Mouse (Mus musculus): ENCODE measurements around the gene Tmem151a. TPM values are rescaled to one million over a fixed set of nuclear protein-coding genes. Genes with fewer than 3 reads are reported as not detected.

The Tmem151a gene
- total and polyA plus RNA-seq, 3 experiments: 2.6 to 3.3 (median 2.8) TPM

GRCm38 (mm10) chr19:5097521-5098362, 12.4 kb upstream of the Tmem151a start:
- H3K27me3 ChIP-seq (ENCODE audit: control insufficient read depth, insufficient read depth, low read length): no peaks in the 10 kb centered on the region
- TF ChIP-seq CTCF (IDR thresholded peaks at IDR 0.05): no peak
- no peak for TF ChIP-seq EP300 (IDR thresholded peaks at IDR 0.05; ENCODE audit: insufficient read depth, low read depth, low read length)
- TF ChIP-seq POLR2A (IDR thresholded peaks at IDR 0.05; ENCODE audit: insufficient read depth, low read depth, low read length): no peak
- DNase-seq: no peak
- H3K79me2 ChIP-seq (replicated peaks; ENCODE audit: control insufficient read depth, insufficient read depth, low read length): no peaks in the 10 kb centered on the region
- H3K36me3 ChIP-seq (ENCODE audit: control insufficient read depth, insufficient read depth, low read length): no peaks in the 10 kb centered on the region
- no peak overlapping the region for H3K27ac ChIP-seq
- H3K4me3 ChIP-seq: peak overlapping the region; percentile 40
- intact Hi-C loops (cut with DNase I): no loop called here
- peak overlapping the region; percentile 58 for H3K9ac ChIP-seq (ENCODE audit: low read depth, low read length)
- peaks cover 2% of the 10 kb centered on the region; the same call in 1 of the 2 replicates for H3K4me1 ChIP-seq (ENCODE audit: control insufficient read depth, insufficient read depth, low read length)
- WGBS: 6% methylated on average over 30 of the region's 31 CpGs

DNA sequence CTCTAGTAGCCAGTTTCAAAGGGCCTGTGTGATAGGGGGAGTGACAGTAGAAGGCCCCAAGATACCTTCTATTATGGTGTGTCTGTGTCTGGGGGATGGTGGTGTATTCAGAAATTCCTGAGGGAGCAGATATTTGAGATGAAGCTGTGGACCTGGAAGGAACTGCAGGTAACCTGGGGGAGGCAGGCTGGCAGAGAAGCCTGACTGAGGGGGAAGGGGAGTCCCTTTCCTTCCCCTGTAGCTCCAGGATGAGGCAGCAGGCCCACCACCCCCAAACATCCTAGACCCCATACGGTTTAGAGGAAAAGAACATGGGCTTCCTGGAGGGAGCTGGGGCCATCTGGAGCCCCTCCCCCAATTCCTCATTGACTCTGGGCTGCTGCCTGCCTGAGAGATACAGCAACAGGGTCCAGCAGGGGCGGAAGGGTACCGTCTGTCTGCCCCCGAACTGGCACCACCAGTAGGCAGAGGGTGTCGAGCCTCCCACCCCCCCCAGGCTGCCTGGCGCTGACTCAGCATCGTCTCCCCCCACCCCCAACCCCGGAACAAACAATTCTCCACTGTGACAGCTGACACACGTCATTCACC, 10.7 kb upstream of the Tmem151a start:
- Histone ChIP-seq H3K79me2 (replicated peaks; ENCODE audit: control insufficient read depth, insufficient read depth, low read length) (no peaks in the 10 kb centered on the region), H3K4me1 (ENCODE audit: control insufficient read depth, insufficient read depth, low read length) (peaks cover 2% of the 10 kb centered on the region; the same call in 1 of the 2 replicates), H3K4me3 (no peak overlapping the region), H3K27me3 (ENCODE audit: control insufficient read depth, insufficient read depth, low read length) (no peaks in the 10 kb centered on the region), H3K36me3 (ENCODE audit: control insufficient read depth, insufficient read depth, low read length) (no peaks in the 10 kb centered on the region), H3K9ac (ENCODE audit: low read depth, low read length) (no peak overlapping the region), H3K27ac (no peak overlapping the region)
- no peak for DNase-seq
- WGBS: 4% methylated on average over 9 of the region's 9 CpGs
- TF ChIP-seq POLR2A (IDR thresholded peaks at IDR 0.05; ENCODE audit: insufficient read depth, low read depth, low read length) (no peak), EP300 (IDR thresholded peaks at IDR 0.05; ENCODE audit: insufficient read depth, low read depth, low read length) (no peak), CTCF (IDR thresholded peaks at IDR 0.05) (no peak)
- intact Hi-C loops (cut with DNase I): no loop called here

DNA sequence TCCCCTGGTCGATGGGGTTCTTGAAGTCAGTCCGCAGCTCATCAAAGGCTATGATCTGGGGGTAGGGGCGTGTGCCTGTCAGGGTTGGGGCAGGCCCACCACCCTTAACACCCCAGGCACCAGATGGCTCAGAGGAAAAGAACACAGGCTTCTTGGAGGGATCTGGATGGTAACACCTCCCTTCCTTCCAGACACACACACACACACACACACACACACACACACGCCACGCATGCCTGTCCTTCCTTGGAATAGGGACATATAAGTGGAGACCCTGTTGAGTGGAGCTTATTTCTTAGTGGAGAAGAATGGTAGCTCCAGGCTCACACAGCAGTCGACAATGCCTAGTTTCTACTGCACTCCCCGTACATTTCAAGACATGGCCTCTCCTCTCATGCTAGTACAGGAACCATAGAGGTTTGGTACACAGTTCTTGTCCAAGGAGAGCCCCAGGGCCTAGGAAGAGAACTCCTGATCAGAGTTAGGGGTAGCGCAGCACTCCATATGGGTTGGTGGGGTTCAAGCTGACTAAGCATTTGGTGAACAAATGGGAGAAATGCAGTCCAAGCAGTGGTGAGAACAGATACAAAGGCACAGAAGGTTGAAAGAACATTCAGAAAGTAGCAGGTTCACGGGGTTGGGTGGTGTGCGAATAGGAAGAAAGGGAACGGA, 9.6 kb upstream of the Tmem151a start:
- no peaks in the 10 kb centered on the region for H3K79me2 ChIP-seq (replicated peaks; ENCODE audit: control insufficient read depth, insufficient read depth, low read length)
- no peak overlapping the region for H3K4me3 ChIP-seq
- 35% methylated on average over 11 of the region's 11 CpGs for WGBS
- TF ChIP-seq EP300 (IDR thresholded peaks at IDR 0.05; ENCODE audit: insufficient read depth, low read depth, low read length): no peak
- no peak for TF ChIP-seq POLR2A (IDR thresholded peaks at IDR 0.05; ENCODE audit: insufficient read depth, low read depth, low read length)
- no peak overlapping the region for H3K27ac ChIP-seq
- H3K27me3 ChIP-seq (ENCODE audit: control insufficient read depth, insufficient read depth, low read length): no peaks in the 10 kb centered on the region
- intact Hi-C loops (cut with DNase I): loop anchor here (1.0 kb wide), 1 partner anchor 44 kb away; no protein-coding TSS in a partner anchor
- no peak for DNase-seq
- no peak overlapping the region for H3K9ac ChIP-seq (ENCODE audit: low read depth, low read length)
- H3K4me1 ChIP-seq (ENCODE audit: control insufficient read depth, insufficient read depth, low read length): peaks cover 2% of the 10 kb centered on the region; the same call in 1 of the 2 replicates
- H3K36me3 ChIP-seq (ENCODE audit: control insufficient read depth, insufficient read depth, low read length): no peaks in the 10 kb centered on the region

DNA sequence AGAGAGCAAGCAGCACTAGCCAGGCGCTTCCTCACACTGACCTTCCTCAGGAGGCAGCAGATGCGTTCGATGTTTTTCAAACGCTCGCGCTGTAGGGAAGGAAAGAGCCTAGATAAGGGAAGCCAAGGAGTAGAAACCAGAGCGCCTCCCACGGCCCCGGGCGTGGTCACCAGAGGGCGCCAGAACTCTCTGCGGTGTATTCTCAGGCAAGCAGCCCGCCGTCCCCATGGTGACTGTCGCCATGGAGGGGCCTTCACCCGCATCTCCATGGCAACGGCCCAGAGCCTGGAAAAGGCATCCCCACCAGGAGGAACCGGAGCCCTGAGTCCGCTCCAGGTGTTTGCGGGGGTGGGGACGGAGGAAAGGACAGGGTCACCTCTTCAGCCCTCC, 8.9 kb upstream of the Tmem151a start:
- TF ChIP-seq EP300 (IDR thresholded peaks at IDR 0.05; ENCODE audit: insufficient read depth, low read depth, low read length): 0 out of 2 replicates have a peak, but pooled peaks have one; percentile 30
- peak; percentile 94 for TF ChIP-seq CTCF (IDR thresholded peaks at IDR 0.05)
- 0 out of 2 replicates have a peak, but pooled peaks have one; percentile 38 for TF ChIP-seq POLR2A (IDR thresholded peaks at IDR 0.05; ENCODE audit: insufficient read depth, low read depth, low read length)
- H3K4me1 ChIP-seq (ENCODE audit: control insufficient read depth, insufficient read depth, low read length): peaks cover 2% of the 10 kb centered on the region; the same call in 1 of the 2 replicates
- H3K36me3 ChIP-seq (ENCODE audit: control insufficient read depth, insufficient read depth, low read length): no peaks in the 10 kb centered on the region
- H3K4me3 ChIP-seq: no peak overlapping the region
- WGBS: 2% methylated on average over 21 of the region's 21 CpGs
- intact Hi-C loops (cut with DNase I): loop anchor here (1.0 kb wide), 1 partner anchor 45 kb away; no protein-coding TSS in a partner anchor
- no peaks in the 10 kb centered on the region for H3K79me2 ChIP-seq (replicated peaks; ENCODE audit: control insufficient read depth, insufficient read depth, low read length)
- no peak overlapping the region for H3K9ac ChIP-seq (ENCODE audit: low read depth, low read length)
- peak; percentile 86 to 91 for DNase-seq
- H3K27me3 ChIP-seq (ENCODE audit: control insufficient read depth, insufficient read depth, low read length): no peaks in the 10 kb centered on the region
- no peak overlapping the region for H3K27ac ChIP-seq

DNA sequence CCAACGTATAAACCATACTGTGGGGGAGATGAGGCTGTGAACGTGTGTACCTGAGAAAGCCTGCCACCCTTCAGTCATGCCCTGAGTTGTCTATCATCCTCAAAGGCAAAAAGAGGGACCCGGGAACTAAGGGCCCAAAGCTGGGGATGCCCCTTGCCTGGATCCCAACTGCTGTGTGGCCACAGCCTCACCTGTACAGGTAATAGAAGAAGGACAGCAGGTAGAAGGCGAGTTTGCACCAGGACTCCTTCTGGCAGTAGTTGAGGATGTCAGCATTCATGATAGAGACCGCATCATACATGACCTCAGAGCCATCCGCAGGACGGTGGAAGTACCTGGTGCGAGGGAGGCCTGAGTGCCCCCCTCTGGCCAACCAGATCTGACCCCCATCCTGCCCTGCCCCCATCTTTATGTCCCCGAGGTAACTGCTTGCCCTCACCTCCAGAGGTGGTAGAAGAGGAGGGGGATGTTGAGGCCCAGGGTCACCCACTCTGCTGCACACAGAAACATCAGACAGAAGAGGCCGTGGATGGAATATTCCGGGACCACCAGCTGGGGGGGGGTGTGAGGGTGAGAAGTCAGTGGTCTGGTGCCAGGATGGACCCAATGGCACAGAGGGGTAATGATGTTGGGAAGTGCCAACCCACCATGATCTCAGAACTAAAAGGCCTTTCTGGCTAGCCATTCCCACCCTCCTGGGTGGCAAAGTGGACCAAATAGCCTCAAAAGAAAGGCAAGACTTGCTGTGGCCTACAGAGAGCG, 8.3 kb upstream of the Tmem151a start:
- intact Hi-C loops (cut with DNase I): loop anchor here (1.0 kb wide), 1 partner anchor 46 kb away; no protein-coding TSS in a partner anchor
- no peak overlapping the region for H3K9ac ChIP-seq (ENCODE audit: low read depth, low read length)
- DNase-seq: no peak
- H3K79me2 ChIP-seq (replicated peaks; ENCODE audit: control insufficient read depth, insufficient read depth, low read length): no peaks in the 10 kb centered on the region
- H3K27ac ChIP-seq: no peak overlapping the region
- 71% methylated on average over 12 of the region's 12 CpGs for WGBS
- no peaks in the 10 kb centered on the region for H3K27me3 ChIP-seq (ENCODE audit: control insufficient read depth, insufficient read depth, low read length)
- TF ChIP-seq POLR2A (IDR thresholded peaks at IDR 0.05; ENCODE audit: insufficient read depth, low read depth, low read length) (no peak), CTCF (IDR thresholded peaks at IDR 0.05) (no peak), EP300 (IDR thresholded peaks at IDR 0.05; ENCODE audit: insufficient read depth, low read depth, low read length) (no peak)
- peaks cover 4% of the 10 kb centered on the region for H3K4me1 ChIP-seq (ENCODE audit: control insufficient read depth, insufficient read depth, low read length)
- no peaks in the 10 kb centered on the region for H3K36me3 ChIP-seq (ENCODE audit: control insufficient read depth, insufficient read depth, low read length)
- no peak overlapping the region for H3K4me3 ChIP-seq
